Mouse (Mus musculus): ENCODE measurements around the gene Pfkfb4.
A peak's percentile ranks its signal among the peaks of the same experiment; 100 is the strongest.

The Pfkfb4 gene

GRCm38 (mm10) chr9:108991428-108992084, at the start of gene Pfkfb4:
TSS of gene Pfkfb4 (plus strand) at chr9:108991778.
- DNase-seq, result peak; percentile 88 to 91

- no peak for DNase-seq
Observed at GRCm38 (mm10) chr9:108945111-108945510, 46.5 kb upstream of the Pfkfb4 start.

GRCm38 (mm10) chr9:108945608-108946007, 46.0 kb upstream of the Pfkfb4 start:
- DNase-seq, result no peak

- DNase-seq, result peak; percentile 53 to 67
Observed at GRCm38 (mm10) chr9:108949231-108949966, 42.2 kb upstream of the Pfkfb4 start.

- peak in 1 of 2 experiments; percentile 28 for DNase-seq
Observed at GRCm38 (mm10) chr9:108949967-108950728, 41.4 kb upstream of the Pfkfb4 start.

- no peak for DNase-seq
Observed at GRCm38 (mm10) chr9:108953081-108953636, 38.4 kb upstream of the Pfkfb4 start, which contains the start of gene Col7a1. TSS of gene Col7a1 (plus strand) at chr9:108953586.

GRCm38 (mm10) chr9:108955241-108955640, 36.3 kb upstream of the Pfkfb4 start:
- no peak for DNase-seq

GRCm38 (mm10) chr9:108955846-108956245, 35.7 kb upstream of the Pfkfb4 start:
- DNase-seq, result no peak

GRCm38 (mm10) chr9:108963577-108963976, 28.0 kb upstream of the Pfkfb4 start:
- DNase-seq, result no peak

GRCm38 (mm10) chr9:108964338-108964737, 27.2 kb upstream of the Pfkfb4 start:
- no peak for DNase-seq

- DNase-seq, result no peak
Observed at GRCm38 (mm10) chr9:108970623-108971022, 21.0 kb upstream of the Pfkfb4 start.

GRCm38 (mm10) chr9:108976483-108976882, 15.1 kb upstream of the Pfkfb4 start:
- no peak for DNase-seq

GRCm38 (mm10) chr9:108977966-108978365, 13.6 kb upstream of the Pfkfb4 start:
- no peak for DNase-seq

GRCm38 (mm10) chr9:108982498-108982897, 9.1 kb upstream of the Pfkfb4 start:
- DNase-seq, result no peak

- DNase-seq, result no peak
Observed at GRCm38 (mm10) chr9:108983209-108983608, 8.4 kb upstream of the Pfkfb4 start.

- no peak for DNase-seq
Observed at GRCm38 (mm10) chr9:108985710-108986109, 5.9 kb upstream of the Pfkfb4 start, which contains the start of gene Ucn2. TSS of gene Ucn2 (plus strand) at chr9:108986010.

GRCm38 (mm10) chr9:108987704-108988350, 3.8 kb upstream of the Pfkfb4 start:
- no peak for DNase-seq

GRCm38 (mm10) chr9:108989802-108990461, 1.6 kb upstream of the Pfkfb4 start:
- no peak for DNase-seq

GRCm38 (mm10) chr9:108990462-108990820, 1.1 kb upstream of the Pfkfb4 start:
- DNase-seq, result no peak

GRCm38 (mm10) chr9:108992085-108992469, 499 bp downstream of the Pfkfb4 start:
- DNase-seq, result no peak

- no peak for DNase-seq
Observed at GRCm38 (mm10) chr9:108992620-108993361, 1.2 kb downstream of the Pfkfb4 start.

Data from cerebellum, postnatal 36 days (tissue).